Mouse (Mus musculus): ENCODE measurements around the gene Cbfa2t3. TPM values are rescaled to one million over a fixed set of nuclear protein-coding genes. Genes with fewer than 3 reads are reported as not detected.

Cbfa2t3 gene
- total and polyA plus RNA-seq, 3 experiments = 10.5 to 102 TPM; not detected in 1

DNA sequence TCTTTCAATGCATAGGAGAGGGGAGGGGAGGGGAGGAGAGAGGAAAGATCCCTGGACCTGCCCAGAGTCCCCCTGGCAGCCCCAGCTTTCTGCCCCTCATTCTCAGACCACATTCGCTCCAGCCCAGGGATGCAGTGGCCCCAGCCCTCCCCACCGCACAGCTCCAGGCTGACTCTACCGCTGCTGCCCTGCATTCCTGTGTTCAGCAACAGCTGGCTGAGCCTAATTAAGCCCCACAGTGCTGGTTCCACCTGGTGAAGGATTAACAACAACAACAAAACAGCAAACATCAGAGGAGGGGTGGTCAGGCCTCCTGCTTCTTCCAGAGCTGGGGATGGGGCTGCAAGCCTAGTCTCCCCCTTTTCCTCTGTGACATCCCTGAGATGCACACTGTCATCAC lies 29.7 kb upstream of the Cbfa2t3 start:
- no peaks in the 10 kb centered on the region for H3K9me3 ChIP-seq (replicated peaks; ENCODE audit: insufficient read depth, low read length)
- H3K4me1 ChIP-seq (ENCODE audit: control insufficient read depth in 1 of 2, insufficient read depth in 2 of 2, low read length in 2 of 2) = peaks cover 8 to 14% of the 10 kb centered on the region in 2 experiments; a peak in 3 of 4 replicates
- H3K27me3 ChIP-seq (ENCODE audit: control insufficient read depth in 1 of 2, insufficient read depth in 2 of 2, low read length in 2 of 2) = no peaks in the 10 kb centered on the region
- TF ChIP-seq POLR2AphosphoS2 (IDR thresholded peaks at IDR 0.05; ENCODE audit: low read length) (no peak), ZKSCAN1 (IDR thresholded peaks at IDR 0.05; ENCODE audit: low read depth, low read length) (no peak), NRF1 (IDR thresholded peaks at IDR 0.05; ENCODE audit: insufficient read depth, low read depth, low read length, poor library complexity, severe bottlenecking) (no peak), KAT2A (conservative IDR thresholded peaks at IDR 0.05; ENCODE audit: low read depth, low read length) (no peak), JUND (IDR thresholded peaks at IDR 0.05; ENCODE audit: low read depth, low read length) (no peak), RAD21 (IDR thresholded peaks at IDR 0.05; ENCODE audit: low read depth, low read length) (no peak), POLR2A (IDR thresholded peaks at IDR 0.05; ENCODE audit: control insufficient read depth in 1 of 2, insufficient read depth in 1 of 2, low read depth in 1 of 2, low read length in 2 of 2, poor library complexity in 1 of 2) (no peak), ZNF384 (IDR thresholded peaks at IDR 0.05; ENCODE audit: low read depth, low read length) (no peak), ELF1 (IDR thresholded peaks at IDR 0.05; ENCODE audit: low read depth, low read length) (no peak), GATA1 (IDR thresholded peaks at IDR 0.05; ENCODE audit: low read depth, low read length) (no peak), CTCF (IDR thresholded peaks at IDR 0.05 in 2 of 3, conservative IDR thresholded peaks at IDR 0.05 in 1 of 3; ENCODE audit: control insufficient read depth in 1 of 3, insufficient read depth in 1 of 3, low read depth in 2 of 3, low read length in 3 of 3, poor library complexity in 1 of 3, severe bottlenecking in 1 of 3) (no peak), MYC (IDR thresholded peaks at IDR 0.05; ENCODE audit: low read depth, low read length) (no peak), SIN3A (IDR thresholded peaks at IDR 0.05; ENCODE audit: low read length) (no peak)
- DNase-seq (ENCODE audit: low read depth, low spot score) = no peak
- H3K79me2 ChIP-seq (ENCODE audit: control insufficient read depth, insufficient read depth, low read length, poor library complexity) = no peaks in the 10 kb centered on the region
- no peak overlapping the region for H3K9ac ChIP-seq (ENCODE audit: control insufficient read depth, low read depth, low read length, poor library complexity, severe bottlenecking)
- no peak overlapping the region for H3K27ac ChIP-seq (ENCODE audit: control insufficient read depth, low read depth, low read length)
- no peak overlapping the region for H3K4me3 ChIP-seq (ENCODE audit: control insufficient read depth in 1 of 2, insufficient read depth in 1 of 2, low read depth in 2 of 2, low read length in 2 of 2)
- H3K36me3 ChIP-seq (ENCODE audit: control insufficient read depth in 1 of 2, insufficient read depth in 2 of 2, low read length in 2 of 2) = peaks cover 0 to 2% of the 10 kb centered on the region in 2 experiments; a peak in 2 of 4 replicates

DNA sequence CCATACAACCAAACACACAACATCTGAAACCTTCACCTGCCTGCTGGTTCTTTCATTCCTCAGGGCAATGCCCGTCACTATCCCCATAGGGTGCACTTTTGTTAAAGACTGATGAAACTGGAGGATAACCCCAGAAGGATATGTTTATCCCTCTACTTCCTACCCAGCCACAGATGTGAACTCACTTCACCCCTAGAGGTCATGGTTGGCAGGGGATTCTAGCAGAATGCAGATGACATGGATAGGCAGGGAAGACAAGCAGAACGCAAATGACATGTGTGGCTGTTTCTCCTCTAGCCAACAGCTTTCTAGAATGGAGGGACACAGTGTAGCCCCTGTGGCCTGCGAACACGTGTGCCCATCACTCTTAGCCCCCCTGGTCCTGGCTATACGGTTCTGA lies 28.5 kb upstream of the Cbfa2t3 start:
- H3K9ac ChIP-seq (ENCODE audit: control insufficient read depth, low read depth, low read length, poor library complexity, severe bottlenecking) = no peak overlapping the region
- H3K9me3 ChIP-seq (replicated peaks; ENCODE audit: insufficient read depth, low read length) = no peaks in the 10 kb centered on the region
- H3K4me3 ChIP-seq (ENCODE audit: control insufficient read depth in 1 of 2, insufficient read depth in 1 of 2, low read depth in 2 of 2, low read length in 2 of 2) = peak overlapping the region in 1 of 2 experiments; percentile 30; a peak in 1 of 4 replicates
- H3K79me2 ChIP-seq (ENCODE audit: control insufficient read depth, insufficient read depth, low read length, poor library complexity) = no peaks in the 10 kb centered on the region
- H3K4me1 ChIP-seq (ENCODE audit: control insufficient read depth in 1 of 2, insufficient read depth in 2 of 2, low read length in 2 of 2) = peaks cover 11 to 14% of the 10 kb centered on the region in 2 experiments; a peak in 3 of 4 replicates
- peak; percentile 64 for DNase-seq (ENCODE audit: low read depth, low spot score)
- H3K36me3 ChIP-seq (ENCODE audit: control insufficient read depth in 1 of 2, insufficient read depth in 2 of 2, low read length in 2 of 2) = peaks cover 0 to 2% of the 10 kb centered on the region in 2 experiments; a peak in 2 of 4 replicates
- H3K27me3 ChIP-seq (ENCODE audit: control insufficient read depth in 1 of 2, insufficient read depth in 2 of 2, low read length in 2 of 2) = no peaks in the 10 kb centered on the region
- no peak overlapping the region for H3K27ac ChIP-seq (ENCODE audit: control insufficient read depth, low read depth, low read length)
- TF ChIP-seq MYB (IDR thresholded peaks at IDR 0.05; ENCODE audit: low read depth, low read length) (no peak), ZKSCAN1 (IDR thresholded peaks at IDR 0.05; ENCODE audit: low read depth, low read length) (no peak), NELFE (IDR thresholded peaks at IDR 0.05; ENCODE audit: low read depth, low read length) (0 out of 2 replicates have a peak, but pooled peaks have one; percentile 11), SMC3 (IDR thresholded peaks at IDR 0.05; ENCODE audit: low read depth, low read length) (0 out of 2 replicates have a peak, but pooled peaks have one; percentile 10), E2F4 (IDR thresholded peaks at IDR 0.05; ENCODE audit: borderline replicate concordance, low read depth, low read length) (no peak), MYC (IDR thresholded peaks at IDR 0.05; ENCODE audit: low read depth, low read length) (0 out of 2 replicates have a peak, but pooled peaks have one; percentile 28), CHD1 (IDR thresholded peaks at IDR 0.05; ENCODE audit: low read depth, low read length) (no peak), CHD2 (IDR thresholded peaks at IDR 0.05; ENCODE audit: low read length) (no peak), POLR2AphosphoS2 (IDR thresholded peaks at IDR 0.05; ENCODE audit: low read length) (no peak), MAFK (IDR thresholded peaks at IDR 0.05; ENCODE audit: borderline replicate concordance, low read depth, low read length) (no peak), BHLHE40 (IDR thresholded peaks at IDR 0.05; ENCODE audit: borderline replicate concordance, low read depth, low read length) (no peak), MAX (IDR thresholded peaks at IDR 0.05; ENCODE audit: low read length) (no peak; the same call in 1 of the 2 replicates), MAZ (IDR thresholded peaks at IDR 0.05; ENCODE audit: low read depth, low read length) (no peak), MEF2A (IDR thresholded peaks at IDR 0.05; ENCODE audit: extremely low read depth, insufficient replicate concordance, low read depth, low read length, poor library complexity, severe bottlenecking) (no peak), UBTF (IDR thresholded peaks at IDR 0.05; ENCODE audit: borderline replicate concordance, insufficient read depth, low read depth, low read length) (no peak), JUND (IDR thresholded peaks at IDR 0.05; ENCODE audit: low read depth, low read length) (no peak), POLR2AphosphoS5 (IDR thresholded peaks at IDR 0.05; ENCODE audit: borderline replicate concordance, low read depth, low read length) (no peak), GABPA (IDR thresholded peaks at IDR 0.05; ENCODE audit: low read depth, low read length) (no peak), RAD21 (IDR thresholded peaks at IDR 0.05; ENCODE audit: low read depth, low read length) (peak; percentile 8; the same call in 1 of the 2 replicates), USF1 (IDR thresholded peaks at IDR 0.05; ENCODE audit: low read depth, low read length) (no peak), HCFC1 (IDR thresholded peaks at IDR 0.05; ENCODE audit: low read depth, low read length) (peak; percentile 73), GATA1 (IDR thresholded peaks at IDR 0.05; ENCODE audit: low read depth, low read length) (no peak), ZNF384 (IDR thresholded peaks at IDR 0.05; ENCODE audit: low read depth, low read length) (no peak), CTCF (IDR thresholded peaks at IDR 0.05 in 2 of 3, conservative IDR thresholded peaks at IDR 0.05 in 1 of 3; ENCODE audit: control insufficient read depth in 1 of 3, insufficient read depth in 1 of 3, low read depth in 2 of 3, low read length in 3 of 3, poor library complexity in 1 of 3, severe bottlenecking in 1 of 3) (peak in 2 of 3 experiments; percentile 17 to 21; a peak in 2 of 6 replicates), NRF1 (IDR thresholded peaks at IDR 0.05; ENCODE audit: insufficient read depth, low read depth, low read length, poor library complexity, severe bottlenecking) (no peak)

Measured in MEL (cell line).